Mouse (Mus musculus) ES-Bruce4 (cell line): Measurements from ENCODE around the gene Zfp704.

ENCODE experiments used
- CTCF ChIP-seq: IDR thresholded peaks from one replicate; pipeline ENCODE4 v1.8.1; 2011; ENCODE audit warnings: low read depth, low read length
- EP300 ChIP-seq: IDR thresholded peaks from 2 replicates; pipeline ENCODE4 v1.6.1; 2011; ENCODE audit warnings: low read depth, low read length; ENCODE audit not compliant: insufficient read depth
- POLR2A ChIP-seq: IDR thresholded peaks from one replicate; pipeline ENCODE4 v1.8.1; 2011; ENCODE audit warnings: low read length; ENCODE audit not compliant: insufficient read depth

DNA sequence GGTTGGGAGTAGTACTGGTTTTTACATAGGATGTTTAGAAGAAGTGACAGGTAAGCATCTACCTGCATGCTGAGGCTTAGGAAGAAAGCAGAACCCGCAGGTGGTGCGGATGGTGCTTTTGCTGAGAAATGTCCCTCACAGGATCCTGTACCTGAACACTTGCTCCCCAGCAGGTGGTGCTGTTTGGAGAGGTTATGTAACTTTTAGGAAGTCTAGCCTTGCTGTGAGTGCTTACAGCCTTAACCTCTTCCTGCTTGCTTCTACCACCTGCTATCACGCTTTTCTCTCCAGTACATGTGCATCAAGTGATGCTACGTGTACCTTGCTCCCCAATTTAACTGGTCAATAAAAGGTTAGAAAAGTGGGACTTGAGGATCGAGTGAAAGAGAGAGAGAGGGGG is 161.3 kb downstream of the Zfp704 start:
- TF ChIP-seq CTCF, result no peak
- no peak for TF ChIP-seq POLR2A
- TF ChIP-seq EP300, result no peak
